Mouse (Mus musculus) layer of hippocampus, adult 9-11 months (tissue): ENCODE measurements around the gene Tbc1d16.

ENCODE experiments used
- DNase-seq: peaks from one replicate; pipeline ENCODE4 v3.0.0; 2022

Tbc1d16 gene

GRCm38 (mm10) chr11:119138205-119138604, 90.1 kb downstream of the Tbc1d16 start:
- no peak for DNase-seq

GRCm38 (mm10) chr11:119134586-119134985, 93.7 kb downstream of the Tbc1d16 start:
- no peak for DNase-seq

- DNase-seq: peak; percentile 59
Observed at GRCm38 (mm10) chr11:119133437-119134221, 94.7 kb downstream of the Tbc1d16 start.

GRCm38 (mm10) chr11:119132198-119133035, 95.9 kb downstream of the Tbc1d16 start:
- no peak for DNase-seq

GRCm38 (mm10) chr11:119130081-119130765, 98.1 kb downstream of the Tbc1d16 start:
- no peak for DNase-seq

GRCm38 (mm10) chr11:119129281-119130058, 98.8 kb downstream of the Tbc1d16 start:
- DNase-seq: no peak

- no peak for DNase-seq
Observed at GRCm38 (mm10) chr11:119128668-119129280, 99.5 kb downstream of the Tbc1d16 start.

GRCm38 (mm10) chr11:119127686-119128473, 100.4 kb downstream of the Tbc1d16 start:
- DNase-seq: no peak

- DNase-seq: no peak
Observed at GRCm38 (mm10) chr11:119127147-119127546, 101.2 kb downstream of the Tbc1d16 start.

GRCm38 (mm10) chr11:119125929-119126861, 102.1 kb downstream of the Tbc1d16 start:
- DNase-seq: peak; percentile 72

- no peak for DNase-seq
Observed at GRCm38 (mm10) chr11:119124536-119124935, 103.8 kb downstream of the Tbc1d16 start.

- no peak for DNase-seq
Observed at GRCm38 (mm10) chr11:119123522-119124319, 104.6 kb downstream of the Tbc1d16 start.

- DNase-seq: no peak
Observed at GRCm38 (mm10) chr11:119122396-119122795, 105.9 kb downstream of the Tbc1d16 start.

- DNase-seq: no peak
Observed at GRCm38 (mm10) chr11:119118905-119119304, 109.4 kb downstream of the Tbc1d16 start.

- no peak for DNase-seq
Observed at GRCm38 (mm10) chr11:119117945-119118344, 110.4 kb downstream of the Tbc1d16 start.

GRCm38 (mm10) chr11:119116992-119117391, 111.3 kb downstream of the Tbc1d16 start:
- no peak for DNase-seq

GRCm38 (mm10) chr11:119112721-119113120, 115.6 kb downstream of the Tbc1d16 start:
- DNase-seq: no peak

GRCm38 (mm10) chr11:119111345-119111744, 117.0 kb downstream of the Tbc1d16 start:
- no peak for DNase-seq

- no peak for DNase-seq
Observed at GRCm38 (mm10) chr11:119109415-119110071, 118.8 kb downstream of the Tbc1d16 start.
